Mouse (Mus musculus): ENCODE measurements at regions not wholly inside any gene's neighbourhood (a gene's known extent, or its start where the extent isn't known, plus 50 kb on each side); places are given as distances from the start of the nearest gene placed in this dataset.

DNA sequence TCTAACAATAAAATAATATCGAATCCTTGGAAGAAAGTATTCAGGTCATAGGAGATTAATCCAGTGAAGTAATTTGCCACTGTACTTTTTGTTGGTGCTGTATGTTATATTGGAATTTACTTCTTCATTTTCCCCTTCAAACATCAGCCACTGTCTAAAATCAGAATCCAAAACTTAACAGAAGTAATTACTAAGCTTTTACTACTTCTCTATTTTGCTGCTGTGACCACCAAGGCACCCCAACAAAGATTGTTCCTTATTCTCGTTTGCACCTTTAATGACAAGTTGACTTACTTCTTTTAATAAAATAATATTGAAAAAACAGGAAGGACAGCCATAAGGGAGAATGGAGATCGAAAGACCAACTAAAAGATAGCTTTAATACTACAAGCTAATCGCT is 1130.1 kb upstream of the Cited2 start:
- DNase-seq (ENCODE audit: low spot score), result no peak

DNA sequence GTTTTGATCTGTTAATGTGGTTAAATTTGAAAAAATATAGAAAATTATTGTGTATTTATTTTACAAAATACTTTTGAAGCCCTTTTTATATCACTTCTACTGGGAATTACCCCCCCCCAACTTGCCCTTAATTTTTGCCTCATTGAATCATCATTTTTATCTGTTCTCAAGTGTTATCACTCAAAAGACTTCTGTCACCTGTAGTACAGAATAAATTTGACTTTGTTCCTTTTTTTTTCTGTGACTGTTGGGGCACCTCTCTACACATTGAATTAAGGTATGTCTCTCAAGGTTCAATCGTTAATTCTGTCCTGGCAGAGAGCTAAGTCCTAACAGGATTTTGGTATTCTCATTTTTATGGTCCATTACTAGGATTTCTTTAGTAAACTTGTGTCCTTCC is 1123.0 kb upstream of the Cited2 start:
- DNase-seq (ENCODE audit: low spot score), result no peak

DNA sequence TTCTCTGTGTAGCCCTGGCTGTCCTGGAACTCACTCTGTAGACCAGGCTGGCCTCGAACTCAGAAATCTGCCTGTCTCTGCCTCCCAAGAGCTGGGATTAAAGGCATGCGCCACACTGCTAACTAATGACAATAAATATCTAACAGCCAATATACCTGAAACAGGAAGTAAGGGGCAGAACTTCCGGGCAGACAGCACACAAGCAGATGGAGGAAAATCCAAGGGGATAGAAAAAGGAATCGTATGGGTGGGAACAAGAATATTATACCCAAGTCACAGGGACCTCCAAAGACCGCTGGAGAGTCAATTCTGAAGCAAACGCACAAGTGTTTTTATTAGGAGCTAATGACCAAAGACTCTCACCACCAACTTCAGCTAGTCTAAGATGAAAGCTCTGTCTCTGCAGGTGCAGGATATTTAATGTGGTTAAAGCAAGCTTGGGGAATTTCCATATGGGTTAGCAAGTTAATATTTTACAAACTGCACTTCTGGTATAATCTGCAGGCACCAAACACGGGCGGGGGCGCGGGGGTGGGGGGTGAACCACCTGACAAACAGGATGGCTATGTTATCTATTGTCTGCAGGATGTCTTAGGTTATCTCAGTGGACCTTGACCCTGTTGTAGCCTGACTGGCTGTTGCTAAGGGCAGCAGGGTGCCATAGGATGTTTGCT is 1122.3 kb upstream of the Cited2 start:
- no peak for DNase-seq (ENCODE audit: low spot score)

DNA sequence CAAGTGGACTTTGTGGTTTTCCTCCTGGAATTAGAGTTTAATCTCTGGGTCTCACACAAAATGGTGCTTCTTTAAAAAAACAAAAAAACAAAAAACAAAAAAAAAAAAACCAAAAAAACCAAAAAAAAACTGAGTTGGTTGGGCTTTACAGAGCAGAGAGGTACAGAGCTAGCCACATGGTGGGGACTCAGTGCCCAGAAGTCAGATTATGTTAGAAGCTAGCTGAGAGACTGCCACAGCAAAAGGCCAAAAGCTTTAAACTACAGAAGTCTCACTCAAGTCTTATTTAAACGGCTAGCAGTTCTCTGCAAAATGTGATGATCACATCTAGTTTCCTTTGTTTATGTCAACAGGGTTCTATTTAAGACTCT is 1121.8 kb upstream of the Cited2 start:
- DNase-seq (ENCODE audit: low spot score), result no peak

DNA sequence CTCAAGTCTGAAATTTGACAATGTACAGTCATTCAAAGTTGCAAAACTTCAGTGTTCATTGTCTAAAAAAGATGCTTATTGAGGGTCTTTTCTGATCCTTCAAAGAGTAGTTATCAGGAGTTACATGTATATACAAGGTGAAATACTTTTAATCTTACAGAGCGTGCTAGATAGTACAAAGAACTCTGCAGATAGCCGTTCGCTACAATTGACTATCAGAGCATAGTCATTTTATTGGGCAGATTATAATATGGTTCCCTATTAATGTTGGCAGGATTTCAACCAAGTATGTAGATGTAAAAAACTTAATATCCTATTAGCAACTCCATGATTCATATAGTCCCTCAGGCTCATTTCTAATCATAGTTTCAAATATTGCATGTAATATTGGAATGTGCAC is 1114.7 kb upstream of the Cited2 start:
- DNase-seq (ENCODE audit: low spot score), result no peak

DNA sequence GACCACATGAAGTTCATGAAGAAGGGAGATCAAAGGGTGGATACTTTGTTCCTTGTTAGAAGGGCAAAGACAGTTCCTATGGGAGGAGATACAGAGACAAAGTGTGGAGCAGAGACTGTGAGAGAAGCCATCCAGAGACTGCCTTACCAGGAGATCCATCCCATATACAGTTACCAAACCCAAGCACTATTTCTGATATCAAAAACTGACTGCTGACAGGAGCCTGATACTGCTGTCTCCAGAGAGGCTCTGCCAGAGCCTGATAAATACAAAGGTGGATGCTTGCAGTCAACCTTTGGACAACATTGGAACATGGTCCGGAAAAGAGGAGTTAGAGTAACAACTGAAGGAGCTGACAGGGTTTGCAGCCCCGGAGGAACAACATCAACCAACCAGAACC is 1104.3 kb upstream of the Cited2 start:
- no peak for DNase-seq (ENCODE audit: low spot score)

DNA sequence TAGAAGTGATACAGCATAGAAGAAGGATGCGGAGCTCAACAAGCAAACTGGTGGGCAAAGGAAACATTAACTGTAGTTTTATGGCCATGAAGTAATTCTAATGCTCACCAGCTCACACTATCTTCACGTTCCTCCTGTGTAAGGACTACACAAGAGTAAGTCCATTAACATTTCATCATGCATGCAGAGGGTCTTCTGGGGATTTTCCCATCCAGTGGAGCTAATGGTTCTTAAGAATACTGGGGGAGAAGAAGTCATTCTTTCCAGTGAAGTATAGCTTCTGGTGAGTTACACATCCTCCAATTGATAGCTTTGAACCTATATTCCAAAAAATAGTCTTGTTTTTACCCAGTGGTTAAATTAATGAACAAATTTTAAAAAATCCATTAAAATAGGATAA is 1103.4 kb upstream of the Cited2 start:
- DNase-seq (ENCODE audit: low spot score), result no peak

DNA sequence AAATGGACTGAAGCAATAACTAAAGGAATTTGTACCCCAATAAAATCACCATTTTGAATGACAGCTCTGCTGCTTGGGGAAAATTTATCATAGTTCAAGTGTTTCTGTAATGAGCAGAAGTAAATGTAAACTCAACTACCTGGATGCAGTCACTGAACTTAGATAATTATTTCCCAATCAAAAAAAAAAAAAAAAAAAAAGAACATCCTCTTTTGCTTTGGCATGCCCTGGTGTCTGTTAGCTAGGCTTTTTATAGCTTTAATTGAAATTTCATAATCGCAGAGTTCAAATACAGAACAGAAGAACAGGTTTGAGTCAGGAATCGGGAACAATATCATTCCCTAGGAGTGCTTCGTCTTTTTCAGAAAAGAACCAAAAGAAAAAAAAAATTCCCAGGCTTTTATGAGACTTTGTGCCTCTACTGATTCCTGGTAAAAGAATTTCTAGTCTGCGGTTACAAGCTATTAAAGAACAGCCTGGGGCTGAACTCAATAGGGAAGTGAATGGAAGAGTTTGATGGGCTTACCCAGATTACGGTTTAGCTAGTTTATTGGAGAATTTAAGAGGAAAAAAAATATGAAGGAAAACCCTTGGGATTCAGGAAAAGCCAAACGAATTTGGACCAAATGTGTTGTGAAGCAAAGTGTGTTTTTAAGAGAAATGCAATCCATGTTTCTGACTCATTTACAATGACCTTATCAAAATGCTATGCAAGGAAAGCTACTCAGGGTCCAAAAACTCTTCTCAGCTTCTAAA is 1102.0 kb upstream of the Cited2 start:
- no peak for DNase-seq (ENCODE audit: low spot score)

DNA sequence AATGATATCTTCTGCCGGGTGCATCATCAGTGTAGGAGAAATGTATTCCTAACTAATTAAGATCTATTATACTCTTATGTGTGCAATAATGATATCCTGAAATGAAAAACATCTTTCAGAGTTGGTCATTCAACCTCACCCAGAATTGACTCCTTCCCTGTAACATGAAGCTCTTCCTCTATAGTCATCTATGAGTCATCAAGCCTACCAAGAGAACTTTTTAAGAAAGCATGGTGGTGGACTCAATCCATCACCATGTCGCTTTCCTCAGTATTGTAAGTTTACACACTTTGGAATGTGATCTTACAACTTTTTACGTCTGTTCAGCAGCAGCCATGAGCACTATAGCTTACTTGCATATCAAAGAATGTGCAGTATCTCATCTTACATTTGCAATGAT is 1100.2 kb upstream of the Cited2 start:
- DNase-seq (ENCODE audit: low spot score), result no peak

DNA sequence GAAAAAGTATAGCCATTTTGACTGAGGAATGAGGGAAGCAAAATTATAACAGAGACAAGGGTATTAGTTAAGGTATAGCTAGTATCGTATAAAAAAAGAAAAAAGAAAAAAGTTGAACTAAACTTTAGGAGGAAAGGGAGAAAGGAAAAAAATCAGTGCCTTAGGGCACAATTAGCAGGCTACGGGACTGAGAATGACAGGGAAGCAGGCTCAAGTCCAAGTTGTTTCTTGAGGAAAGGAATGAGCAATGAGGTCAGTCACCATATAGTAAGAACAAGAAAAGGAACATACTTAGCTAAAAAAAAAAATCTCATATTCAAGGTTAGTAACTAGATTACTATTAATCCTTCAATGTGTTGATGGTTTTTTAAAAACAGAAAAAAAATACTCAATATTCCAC is 1089.8 kb upstream of the Cited2 start:
- DNase-seq (ENCODE audit: low spot score), result no peak

DNA sequence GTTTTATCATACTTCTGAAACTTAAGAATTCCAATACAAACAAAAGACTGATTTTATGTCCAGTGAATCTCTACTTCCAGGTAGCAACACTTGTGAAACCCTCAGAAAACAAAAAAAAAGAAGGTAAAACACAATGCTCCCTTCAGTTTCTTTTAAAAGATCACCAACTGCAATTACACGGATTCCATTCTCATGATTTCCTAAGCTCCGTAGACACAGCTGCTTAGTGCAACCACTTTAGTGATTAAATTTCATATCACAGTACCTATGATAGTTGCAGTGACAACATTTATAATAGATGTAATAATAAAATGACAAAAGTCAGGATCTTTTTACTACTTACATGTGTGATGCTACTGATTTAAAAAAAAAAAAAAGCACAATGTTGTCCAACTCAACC is 1087.6 kb upstream of the Cited2 start:
- no peak for DNase-seq (ENCODE audit: low spot score)

DNA sequence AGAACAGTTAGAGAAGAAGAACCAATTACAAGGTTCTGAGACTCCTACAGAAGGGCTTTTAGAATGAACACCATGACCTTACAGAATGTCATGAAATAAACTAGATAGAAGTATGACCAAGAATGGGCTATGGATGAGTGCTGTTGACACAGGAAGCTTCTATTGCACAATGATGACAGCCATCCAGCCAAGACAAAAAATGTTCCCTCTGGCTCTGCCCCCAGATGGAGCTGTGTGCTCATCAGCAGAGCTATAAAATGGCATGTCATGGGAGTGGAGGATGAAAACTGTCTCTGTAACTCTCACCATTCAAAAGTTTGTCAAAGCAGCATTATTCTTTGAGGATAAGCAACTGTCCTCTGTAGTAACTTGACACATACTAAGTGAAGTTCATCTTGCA is 1086.0 kb upstream of the Cited2 start:
- DNase-seq (ENCODE audit: low spot score), result peak; percentile 36

DNA sequence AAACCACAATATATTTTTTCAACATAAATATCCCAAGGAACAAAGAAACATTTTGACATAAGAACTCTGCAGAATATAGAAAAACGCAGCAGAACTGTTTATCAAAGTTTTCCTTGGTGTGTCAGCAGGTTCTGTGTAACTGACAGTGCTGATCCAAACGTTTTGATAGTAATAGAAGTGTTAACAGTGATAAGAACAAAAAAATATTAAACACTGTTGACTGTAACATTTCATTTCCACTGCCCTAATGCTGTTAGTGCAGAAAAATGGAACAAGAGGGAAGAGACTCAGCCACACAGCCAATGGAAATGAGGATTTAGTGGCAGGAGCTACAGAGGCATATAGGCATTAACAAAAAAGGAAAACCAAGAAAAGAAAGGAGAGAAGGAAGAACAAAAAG is 1084.9 kb upstream of the Cited2 start:
- no peak for DNase-seq (ENCODE audit: low spot score)

DNA sequence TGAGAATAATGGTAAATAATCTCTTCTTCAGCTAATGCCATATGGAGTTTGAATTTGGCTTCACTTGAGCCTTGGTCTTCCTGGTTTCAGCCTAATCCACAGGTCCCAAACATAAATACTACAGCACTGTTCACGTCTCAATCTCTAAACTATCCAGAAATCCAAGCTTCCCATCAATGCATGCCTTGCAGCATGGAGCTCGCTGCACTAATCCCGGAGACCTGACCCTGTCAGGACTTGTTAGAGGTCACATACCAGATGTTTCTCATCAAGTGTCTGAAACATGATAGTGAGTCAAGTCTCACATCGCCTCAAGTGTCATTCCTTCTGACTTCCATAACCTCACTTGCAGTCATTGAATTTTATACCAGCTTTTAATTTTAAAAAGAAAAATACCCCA is 1082.9 kb upstream of the Cited2 start:
- DNase-seq (ENCODE audit: low spot score), result peak; percentile 2

DNA sequence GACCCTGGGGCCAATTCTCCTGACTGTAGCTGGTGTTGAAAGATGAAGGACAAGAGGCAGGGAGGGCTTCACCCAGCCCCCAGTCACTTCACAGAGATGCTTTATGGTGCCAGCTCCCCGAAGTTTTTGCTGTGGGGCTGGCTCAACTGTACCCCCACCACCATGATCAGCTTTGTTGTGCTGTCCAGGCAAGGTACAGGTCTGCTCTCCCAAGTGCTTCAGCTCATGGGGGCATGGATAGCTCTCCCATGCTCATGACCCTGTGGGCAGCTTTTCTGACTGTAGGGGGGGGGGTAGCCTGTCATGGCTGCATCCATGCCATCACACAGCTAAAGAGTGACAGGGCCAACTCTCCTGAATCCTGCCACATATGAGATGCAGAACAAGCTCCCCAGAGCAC is 1072.9 kb upstream of the Cited2 start:
- no peak for DNase-seq (ENCODE audit: low spot score)

DNA sequence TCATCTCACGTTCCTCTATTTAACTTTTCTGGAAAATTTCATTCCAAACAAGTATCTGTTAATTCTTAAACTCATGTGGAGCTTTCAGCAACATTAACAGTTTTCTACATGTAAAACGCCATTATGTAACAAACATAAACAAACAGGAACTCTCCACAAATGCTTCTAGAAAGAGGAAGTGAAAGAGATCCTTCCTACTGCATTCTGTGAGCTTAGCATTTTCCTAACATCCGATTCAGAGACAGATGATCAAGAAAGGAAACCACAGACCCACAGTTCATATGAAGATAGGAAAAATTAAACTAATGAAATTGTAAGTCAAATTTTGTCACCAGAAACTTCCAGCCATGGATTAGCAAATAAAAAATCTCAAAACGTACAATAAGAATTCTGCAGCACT is 1070.6 kb upstream of the Cited2 start:
- DNase-seq (ENCODE audit: low spot score), result peak; percentile 2

DNA sequence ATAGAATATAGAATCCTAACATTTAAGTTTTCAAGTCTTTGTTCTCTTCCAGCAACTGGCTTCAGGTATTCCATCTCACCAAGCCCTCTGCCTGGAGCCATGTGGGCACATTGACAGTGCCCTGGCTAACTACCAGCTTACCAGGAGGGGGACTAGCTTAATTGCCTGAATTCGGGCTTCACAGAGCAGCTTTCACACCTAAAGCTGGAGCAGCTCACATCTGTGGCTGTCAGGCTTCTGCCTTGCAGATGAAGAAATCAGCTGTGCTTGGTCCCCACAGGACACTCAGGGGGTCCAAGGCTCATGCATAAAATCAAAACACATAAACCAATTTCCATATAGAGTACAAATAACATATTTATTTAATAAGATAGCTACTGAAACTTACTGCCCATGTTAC is 1058.5 kb upstream of the Cited2 start:
- no peak for DNase-seq (ENCODE audit: low spot score)

DNA sequence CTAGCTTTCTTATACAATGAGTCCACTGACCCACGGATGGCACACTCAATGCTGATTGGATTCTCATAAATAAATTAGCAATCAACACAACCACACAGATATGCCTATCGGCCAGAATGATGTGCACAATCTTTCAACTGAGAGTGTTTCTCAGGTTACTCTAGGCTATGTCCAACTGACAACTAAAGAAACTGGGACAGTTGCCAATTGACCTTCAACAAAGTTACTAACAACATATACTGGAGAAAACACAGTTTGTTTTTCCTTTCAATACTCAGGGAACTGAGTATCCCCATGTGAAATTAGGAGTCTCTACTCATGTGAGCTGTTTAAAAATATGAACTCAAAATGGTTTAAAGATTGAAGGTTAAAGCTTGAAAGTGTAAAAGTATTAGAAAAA is 1052.7 kb upstream of the Cited2 start:
- no peak for DNase-seq (ENCODE audit: low spot score)

DNA sequence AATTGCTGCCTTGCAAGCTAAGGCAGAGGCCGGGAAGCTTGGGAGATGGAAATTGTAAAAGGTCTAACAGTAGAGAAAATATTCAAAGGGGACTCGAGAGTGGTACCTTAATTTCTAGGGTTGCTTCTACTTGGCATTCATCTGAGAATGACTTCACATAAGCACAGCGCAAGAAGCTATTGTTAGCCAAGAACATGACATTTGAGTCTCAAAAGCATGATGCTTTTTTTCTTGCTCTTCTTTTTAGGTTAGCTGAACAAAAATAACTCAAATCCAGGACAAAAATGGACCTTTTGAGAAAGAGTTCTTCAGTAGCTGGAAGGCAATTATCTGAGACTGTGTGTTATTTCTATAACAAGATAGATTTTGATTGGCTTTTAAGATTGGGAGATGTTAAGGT is 1042.0 kb upstream of the Cited2 start:
- no peak for DNase-seq (ENCODE audit: low spot score)

DNA sequence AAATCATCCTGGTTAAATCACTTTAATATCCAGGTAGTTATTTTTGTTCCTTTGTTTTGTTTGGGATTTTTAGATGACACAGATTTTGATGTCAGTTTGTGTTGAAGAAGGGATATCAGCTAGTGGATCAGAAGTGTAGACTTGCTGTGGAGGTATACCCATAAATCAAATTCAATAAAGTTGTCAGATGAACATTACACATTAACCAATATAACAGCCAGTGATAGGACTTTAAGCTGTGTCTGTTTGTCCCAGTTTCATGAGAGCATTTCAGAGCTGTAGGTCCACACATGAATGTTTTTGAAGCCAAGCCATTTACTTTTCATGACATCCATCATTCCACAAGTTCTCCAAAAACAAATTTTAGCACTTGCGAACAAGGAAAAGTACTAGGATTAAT is 1037.7 kb upstream of the Cited2 start:
- DNase-seq (ENCODE audit: low spot score), result no peak

DNA sequence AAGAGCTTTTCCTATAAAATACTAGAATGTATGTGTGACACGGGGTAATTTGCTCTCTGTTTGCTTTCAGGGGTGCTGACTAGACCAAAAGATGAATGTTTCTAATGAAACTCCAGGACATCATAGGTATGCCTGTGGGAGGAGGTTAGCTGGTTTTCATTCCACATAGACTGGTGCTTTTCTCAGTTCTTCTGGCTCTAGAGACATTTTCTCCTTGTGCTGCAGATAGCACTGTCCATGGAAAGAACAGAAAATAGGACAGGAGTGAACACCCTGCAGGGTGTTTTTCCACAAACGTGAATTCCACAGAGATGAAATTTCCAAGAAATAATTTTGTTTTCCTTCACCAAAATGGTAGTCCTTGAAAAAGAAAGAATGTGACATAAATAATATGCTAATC is 1016.0 kb upstream of the Cited2 start:
- DNase-seq (ENCODE audit: low spot score), result no peak

DNA sequence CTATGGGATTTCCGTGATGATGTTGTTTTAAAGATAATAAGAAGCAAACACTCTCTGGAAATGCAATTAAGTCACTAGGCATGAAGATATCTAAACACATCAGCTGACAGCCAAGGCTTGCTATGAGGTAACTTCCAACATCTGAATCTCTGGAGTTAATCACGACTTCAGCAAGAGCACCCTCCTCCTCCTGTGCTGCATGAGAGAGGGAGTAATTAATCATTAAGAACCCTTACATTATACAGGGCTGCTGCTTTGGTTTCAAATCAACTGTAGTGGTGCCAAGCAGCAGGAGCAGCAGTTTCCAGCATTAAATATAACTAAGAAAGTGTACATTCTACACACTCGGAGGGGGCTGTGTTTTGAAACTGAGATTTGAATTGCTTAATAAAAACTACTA is 1009.9 kb upstream of the Cited2 start:
- no peak for DNase-seq (ENCODE audit: low spot score)

DNA sequence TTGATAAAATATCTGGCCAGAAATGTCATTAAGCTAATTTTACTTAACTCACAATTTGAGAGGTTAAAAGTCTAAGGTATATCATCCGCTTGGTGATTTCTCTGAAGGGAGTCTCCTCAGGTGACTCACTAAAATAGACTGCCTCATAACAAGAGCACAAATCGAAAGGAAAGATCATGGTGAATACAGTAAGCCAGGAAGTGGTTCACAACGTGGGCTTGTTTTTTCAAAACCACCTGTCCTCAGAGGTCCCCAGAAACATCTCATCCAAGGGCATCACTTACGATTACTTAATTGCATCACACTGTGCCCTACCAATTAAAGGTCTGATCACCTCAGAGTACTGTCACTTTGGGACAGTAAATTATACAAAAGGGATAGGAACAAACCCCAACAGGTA is 1009.0 kb upstream of the Cited2 start:
- no peak for DNase-seq (ENCODE audit: low spot score)

DNA sequence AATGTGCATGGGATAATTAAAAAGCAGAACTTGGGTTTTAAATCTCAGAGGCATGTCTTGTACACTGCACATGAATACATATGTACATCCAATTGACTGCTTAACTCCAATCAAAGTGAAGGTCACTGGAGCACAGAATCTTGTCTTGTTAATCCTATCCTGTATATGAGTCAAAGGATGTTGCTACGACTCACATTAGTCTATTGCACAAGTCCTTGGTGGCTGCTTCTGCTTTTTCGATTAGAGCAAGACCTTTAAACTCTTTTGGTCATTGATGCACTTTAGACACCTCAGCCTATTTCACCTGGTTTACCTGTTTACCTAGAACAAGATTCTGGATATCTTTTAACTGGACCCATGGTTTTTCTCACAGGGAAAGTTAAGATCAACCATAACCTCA is 1008.5 kb upstream of the Cited2 start:
- DNase-seq (ENCODE audit: low spot score), result no peak

Data from lung, postnatal 25 days (tissue).